Mouse (Mus musculus): Measurements from ENCODE around the gene Zscan10. TPM values are rescaled to one million over a fixed set of nuclear protein-coding genes. Genes with fewer than 3 reads are reported as not detected.

The Zscan10 gene
- polyA plus RNA-seq (2012) = not detected in 2 replicates

DNA sequence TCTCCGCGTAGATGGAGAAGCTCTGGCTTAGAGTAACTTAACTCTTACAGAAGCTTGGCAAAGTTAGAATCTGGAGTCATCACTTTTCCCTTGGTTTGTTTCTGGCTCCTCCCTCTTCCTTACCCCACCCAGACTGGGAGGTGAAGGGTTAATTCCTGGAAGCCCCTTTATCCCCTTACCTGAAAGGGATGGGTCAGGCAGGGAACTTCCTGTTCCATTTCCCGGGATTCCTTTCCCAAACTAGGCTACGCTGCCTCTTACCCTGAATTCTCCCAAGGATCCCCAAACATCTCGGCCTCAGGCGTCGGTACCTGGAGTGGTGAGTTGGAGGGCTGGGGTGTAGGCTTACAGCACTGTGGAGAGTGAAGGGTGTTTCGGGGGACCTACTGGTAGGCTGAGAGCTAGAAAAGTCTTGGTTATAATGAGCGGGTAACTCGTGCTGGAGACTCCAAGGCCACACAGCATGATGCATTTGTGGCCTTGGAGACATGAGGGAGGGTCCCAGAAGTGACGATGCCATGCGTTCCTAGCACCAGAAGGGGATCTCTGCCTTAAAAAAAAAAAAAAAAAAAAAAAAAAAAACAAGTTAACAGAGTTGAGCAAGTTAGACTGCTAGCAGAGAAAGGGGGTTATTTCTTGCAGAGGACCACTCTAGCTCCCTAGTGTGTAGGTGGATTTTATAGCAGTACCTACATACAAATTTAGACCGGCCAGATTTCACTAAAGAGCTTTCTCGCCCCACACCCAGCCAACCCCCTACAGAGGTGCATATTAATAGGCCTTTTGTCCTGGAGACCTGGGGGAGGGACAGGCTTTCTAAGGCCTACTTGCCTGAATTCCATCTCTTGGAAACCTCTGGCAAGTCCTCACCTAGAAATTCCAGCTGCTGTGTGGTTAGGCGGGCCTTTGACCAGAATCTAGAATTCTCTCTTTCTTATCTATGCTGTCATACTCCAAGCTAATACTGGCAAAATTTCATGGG lies at the start of gene Zscan10:
Gene Zscan10, plus strand, starts transcription at position 216 of the 982 bp plus-strand sequence.
- Histone ChIP-seq H3K36me3 (ENCODE audit: control insufficient read depth) (no peaks in the 10 kb centered on the region), H3K4me1 (ENCODE audit: control insufficient read depth) (peaks cover 23% of the 10 kb centered on the region), H3K4me3 (replicated peaks) (peak within 1 kb of the TSS; percentile 65), H3K9me3 (ENCODE audit: control insufficient read depth, low read length) (no peaks in the 10 kb centered on the region), H3K27me3 (ENCODE audit: control insufficient read depth) (no peaks in the 10 kb centered on the region)
- TF ChIP-seq TAL1 (IDR thresholded peaks at IDR 0.05; ENCODE audit: low read length) (no peak), GATA1 (IDR thresholded peaks at IDR 0.05; ENCODE audit: low read length) (no peak)

GRCm38 (mm10) chr17:23550856-23551255 lies 49.8 kb upstream of the Zscan10 start:
- H3K4me3 ChIP-seq (replicated peaks) = peak overlapping the region; percentile 74
- TF ChIP-seq GATA1 (IDR thresholded peaks at IDR 0.05; ENCODE audit: low read length) (no peak), TAL1 (IDR thresholded peaks at IDR 0.05; ENCODE audit: low read length) (no peak)
- H3K9me3 ChIP-seq (ENCODE audit: control insufficient read depth, low read length) = no peaks in the 10 kb centered on the region
- H3K27me3 ChIP-seq (ENCODE audit: control insufficient read depth) = no peaks in the 10 kb centered on the region
- H3K4me1 ChIP-seq (ENCODE audit: control insufficient read depth) = peaks cover 60% of the 10 kb centered on the region
- peaks cover 4% of the 10 kb centered on the region; the same call in 1 of the 2 replicates for H3K36me3 ChIP-seq (ENCODE audit: control insufficient read depth)

DNA sequence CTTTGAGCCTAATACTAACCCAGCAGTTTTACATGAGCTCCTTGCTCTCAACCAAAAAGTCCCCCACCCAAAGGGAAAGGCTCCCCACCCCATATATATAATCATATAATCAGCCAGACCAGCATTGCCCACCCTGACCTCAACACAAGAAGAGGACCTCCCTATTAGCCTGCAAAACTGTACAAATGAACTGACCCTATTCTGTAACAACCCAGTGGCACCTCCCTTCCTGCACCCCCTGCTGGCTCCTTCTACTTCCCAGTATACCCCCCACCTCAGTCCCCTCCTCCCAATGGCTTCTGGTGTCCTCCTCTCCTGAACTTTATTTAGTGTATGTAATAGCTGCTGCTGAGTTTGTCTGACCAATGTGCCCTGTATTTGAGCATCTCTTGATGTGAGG lies 49.2 kb upstream of the Zscan10 start:
- H3K4me1 ChIP-seq (ENCODE audit: control insufficient read depth) = peaks cover 54% of the 10 kb centered on the region
- H3K27me3 ChIP-seq (ENCODE audit: control insufficient read depth) = no peaks in the 10 kb centered on the region
- TF ChIP-seq TAL1 (IDR thresholded peaks at IDR 0.05; ENCODE audit: low read length) (no peak), GATA1 (IDR thresholded peaks at IDR 0.05; ENCODE audit: low read length) (no peak)
- H3K9me3 ChIP-seq (ENCODE audit: control insufficient read depth, low read length) = no peaks in the 10 kb centered on the region
- peaks cover 8% of the 10 kb centered on the region for H3K36me3 ChIP-seq (ENCODE audit: control insufficient read depth)
- peak overlapping the region; percentile 74 for H3K4me3 ChIP-seq (replicated peaks)

GRCm38 (mm10) chr17:23551963-23552362 lies 48.7 kb upstream of the Zscan10 start:
- Histone ChIP-seq H3K27me3 (ENCODE audit: control insufficient read depth) (no peaks in the 10 kb centered on the region), H3K9me3 (ENCODE audit: control insufficient read depth, low read length) (no peaks in the 10 kb centered on the region), H3K4me3 (replicated peaks) (no peak overlapping the region), H3K4me1 (ENCODE audit: control insufficient read depth) (peaks cover 50% of the 10 kb centered on the region), H3K36me3 (ENCODE audit: control insufficient read depth) (peaks cover 14% of the 10 kb centered on the region)
- no peak for TF ChIP-seq GATA1 (IDR thresholded peaks at IDR 0.05; ENCODE audit: low read length)
- TF ChIP-seq TAL1 (IDR thresholded peaks at IDR 0.05; ENCODE audit: low read length) = no peak

DNA sequence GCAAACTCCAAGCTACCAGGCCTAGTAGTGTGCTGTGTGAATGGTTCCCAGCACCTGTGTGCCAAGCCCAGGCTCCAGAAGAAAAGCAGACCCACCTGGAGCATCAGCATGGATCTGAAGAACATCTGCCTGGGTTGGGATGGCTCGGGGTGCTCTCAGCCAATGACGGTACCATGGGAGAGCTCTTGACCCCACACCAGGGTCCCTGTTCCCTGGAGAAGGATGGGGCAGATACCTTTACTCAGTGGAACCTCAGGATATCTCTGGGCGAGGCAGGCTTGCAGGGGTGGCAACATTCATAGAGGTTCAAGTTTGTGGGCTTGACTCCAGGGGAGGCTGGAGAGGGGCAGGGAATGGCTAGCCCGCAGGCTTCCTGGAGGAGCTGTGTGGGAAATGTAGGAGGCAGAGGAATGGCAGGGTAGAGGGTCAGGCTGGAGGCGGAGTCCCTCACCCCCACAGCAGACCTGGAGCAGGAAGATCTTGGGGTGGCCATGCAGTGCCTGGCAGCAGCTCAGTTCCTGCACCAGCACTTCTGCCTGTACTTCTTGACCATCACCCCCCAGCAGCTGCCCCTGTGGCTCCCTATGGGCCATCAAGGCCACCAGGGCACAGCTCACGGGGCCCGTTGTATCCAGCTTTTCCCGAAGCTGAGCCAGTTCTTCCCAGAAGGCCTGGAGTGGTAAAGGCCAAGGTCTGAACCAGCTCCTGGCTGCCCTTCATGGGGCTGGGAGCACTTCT lies 47.6 kb upstream of the Zscan10 start:
- peaks cover 45% of the 10 kb centered on the region for H3K4me1 ChIP-seq (ENCODE audit: control insufficient read depth)
- TF ChIP-seq TAL1 (IDR thresholded peaks at IDR 0.05; ENCODE audit: low read length) (no peak), GATA1 (IDR thresholded peaks at IDR 0.05; ENCODE audit: low read length) (no peak)
- no peaks in the 10 kb centered on the region for H3K9me3 ChIP-seq (ENCODE audit: control insufficient read depth, low read length)
- no peaks in the 10 kb centered on the region for H3K27me3 ChIP-seq (ENCODE audit: control insufficient read depth)
- H3K36me3 ChIP-seq (ENCODE audit: control insufficient read depth) = peaks cover 25% of the 10 kb centered on the region
- no peak overlapping the region for H3K4me3 ChIP-seq (replicated peaks)

DNA sequence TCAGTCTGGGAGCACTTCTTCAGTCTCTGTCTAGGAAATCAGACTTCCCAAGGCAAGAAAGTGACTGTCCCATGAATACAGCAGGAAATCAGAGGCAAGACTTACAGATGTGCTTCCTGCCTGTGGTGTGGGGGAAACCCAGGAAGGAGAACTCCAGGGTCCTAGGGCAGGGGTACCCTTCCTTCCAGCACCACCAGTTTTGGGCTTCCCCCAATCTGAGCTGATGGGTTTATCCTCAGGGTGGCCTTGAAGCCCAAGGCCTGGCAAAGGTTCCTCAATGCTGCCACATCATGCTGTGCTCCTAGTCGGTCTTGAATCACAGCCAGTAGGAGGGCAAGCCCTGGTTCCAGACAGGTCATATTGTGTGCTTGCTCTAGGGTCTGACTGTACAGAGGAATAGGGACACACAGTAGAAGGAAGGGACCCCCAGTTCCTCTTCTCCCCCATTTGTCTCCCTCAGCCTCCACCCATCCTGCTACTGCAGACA lies 47.0 kb upstream of the Zscan10 start:
- Histone ChIP-seq H3K9me3 (ENCODE audit: control insufficient read depth, low read length) (no peaks in the 10 kb centered on the region), H3K4me1 (ENCODE audit: control insufficient read depth) (peaks cover 39% of the 10 kb centered on the region)
- TF ChIP-seq GATA1 (IDR thresholded peaks at IDR 0.05; ENCODE audit: low read length) = no peak
- TF ChIP-seq TAL1 (IDR thresholded peaks at IDR 0.05; ENCODE audit: low read length) = no peak

DNA sequence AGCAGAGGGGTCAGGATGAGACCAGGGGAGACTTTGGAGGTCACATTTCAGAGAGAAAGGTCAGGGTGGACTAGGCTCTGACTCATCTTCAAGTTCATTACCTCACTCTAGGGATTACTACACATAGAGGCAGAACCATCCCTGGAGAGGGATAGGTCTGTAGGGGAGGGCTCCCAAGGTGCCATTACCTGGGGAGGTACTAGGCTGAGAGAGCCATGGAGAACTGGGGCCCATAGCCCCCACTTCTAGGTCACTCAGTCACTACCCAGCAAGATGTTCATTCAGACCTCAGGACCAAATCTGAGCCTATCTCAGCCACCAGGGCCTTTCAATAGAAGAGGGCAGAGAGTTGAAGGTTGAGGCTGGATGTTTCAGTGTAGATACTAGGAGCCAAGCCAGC lies 46.3 kb upstream of the Zscan10 start:
- Histone ChIP-seq H3K9me3 (ENCODE audit: control insufficient read depth, low read length) (no peaks in the 10 kb centered on the region), H3K27me3 (ENCODE audit: control insufficient read depth) (no peaks in the 10 kb centered on the region), H3K4me1 (ENCODE audit: control insufficient read depth) (peaks cover 32% of the 10 kb centered on the region), H3K36me3 (ENCODE audit: control insufficient read depth) (peaks cover 36% of the 10 kb centered on the region), H3K4me3 (replicated peaks) (no peak overlapping the region)
- TF ChIP-seq GATA1 (IDR thresholded peaks at IDR 0.05; ENCODE audit: low read length) = no peak
- TF ChIP-seq TAL1 (IDR thresholded peaks at IDR 0.05; ENCODE audit: low read length) = no peak

More for the DNA sequence above, 47.0 kb upstream of the Zscan10 start:
- H3K4me3 ChIP-seq (replicated peaks) = no peak overlapping the region
- H3K36me3 ChIP-seq (ENCODE audit: control insufficient read depth) = peaks cover 30% of the 10 kb centered on the region
- no peaks in the 10 kb centered on the region for H3K27me3 ChIP-seq (ENCODE audit: control insufficient read depth)

- TF ChIP-seq TAL1 (IDR thresholded peaks at IDR 0.05; ENCODE audit: low read length) = no peak
- TF ChIP-seq GATA1 (IDR thresholded peaks at IDR 0.05; ENCODE audit: low read length) = no peak
- peaks cover 23% of the 10 kb centered on the region for H3K4me1 ChIP-seq (ENCODE audit: control insufficient read depth)
- H3K27me3 ChIP-seq (ENCODE audit: control insufficient read depth) = no peaks in the 10 kb centered on the region
- peaks cover 45% of the 10 kb centered on the region for H3K36me3 ChIP-seq (ENCODE audit: control insufficient read depth)
- no peak overlapping the region for H3K4me3 ChIP-seq (replicated peaks)
- no peaks in the 10 kb centered on the region for H3K9me3 ChIP-seq (ENCODE audit: control insufficient read depth, low read length)
These were observed 45.3 kb upstream of the Zscan10 start for GRCm38 (mm10) chr17:23555243-23555916.
